Mouse (Mus musculus): Measurements from ENCODE around the gene Faap24. TPM values are rescaled to one million over a fixed set of nuclear protein-coding genes. Genes with fewer than 3 reads are reported as not detected.

Faap24 gene
- 1 to 10 TPM; 7.7 to 8.3 TPM for total RNA-seq (2021)

- intact Hi-C loops (cut with DNase I) = loop anchor here (2.0 to 5.0 kb wide), 2 partner anchors 64 to 79 kb away; partner anchors contain the start of gene Gpatch1
- DNase-seq (ENCODE audit: low spot score in 2 of 2) = peak; percentile 95 to 100
These were observed at the start of gene Faap24, which contains the start of gene Cep89 for GRCm38 (mm10) chr7:35396542-35397168. Faap24 (minus strand) TSS chr7:35396836. Cep89 (plus strand) TSS chr7:35397035.

GRCm38 (mm10) chr7:35435266-35435665 lies 38.6 kb upstream of the Faap24 start:
- no peak for DNase-seq (ENCODE audit: low spot score in 2 of 2)
- intact Hi-C loops (cut with DNase I) = no loop called here

GRCm38 (mm10) chr7:35428146-35428545 lies 31.5 kb upstream of the Faap24 start:
- no peak for DNase-seq (ENCODE audit: low spot score in 2 of 2)

GRCm38 (mm10) chr7:35423071-35423470 lies 26.4 kb upstream of the Faap24 start:
- intact Hi-C loops (cut with DNase I) = loop anchor here (10.0 kb wide), 1 partner anchor 212 kb away; no protein-coding TSS in a partner anchor
- no peak for DNase-seq (ENCODE audit: low spot score in 2 of 2)

More at GRCm38 (mm10) chr7:35428146-35428545, 31.5 kb upstream of the Faap24 start:
- intact Hi-C loops (cut with DNase I) = loop anchor here (5.0 to 10.0 kb wide), 2 partner anchors 74 to 207 kb away; no protein-coding TSS in a partner anchor

- intact Hi-C loops (cut with DNase I) = no loop called here
These were observed 20.0 kb upstream of the Faap24 start for GRCm38 (mm10) chr7:35416654-35416948.

GRCm38 (mm10) chr7:35415801-35416653 lies 19.4 kb upstream of the Faap24 start:
- intact Hi-C loops (cut with DNase I) = no loop called here
- DNase-seq (ENCODE audit: low spot score in 2 of 2) = no peak

More at GRCm38 (mm10) chr7:35416654-35416948, 20.0 kb upstream of the Faap24 start:
- DNase-seq (ENCODE audit: low spot score in 2 of 2) = no peak

- intact Hi-C loops (cut with DNase I) = no loop called here
These were observed 18.6 kb upstream of the Faap24 start for GRCm38 (mm10) chr7:35415226-35415625.

GRCm38 (mm10) chr7:35401169-35401568 lies 4.5 kb upstream of the Faap24 start:
- intact Hi-C loops (cut with DNase I) = no loop called here

More at GRCm38 (mm10) chr7:35415226-35415625, 18.6 kb upstream of the Faap24 start:
- no peak for DNase-seq (ENCODE audit: low spot score in 2 of 2)

GRCm38 (mm10) chr7:35395734-35396456 lies 741 bp downstream of the Faap24 start:
- intact Hi-C loops (cut with DNase I) = loop anchor here (2.0 to 5.0 kb wide), 2 partner anchors 63 to 79 kb away; partner anchors contain the start of gene Gpatch1
- DNase-seq (ENCODE audit: low spot score in 2 of 2) = peak in 1 of 2 experiments; percentile 10

More at GRCm38 (mm10) chr7:35401169-35401568, 4.5 kb upstream of the Faap24 start:
- DNase-seq (ENCODE audit: low spot score in 2 of 2) = no peak

GRCm38 (mm10) chr7:35392935-35393334 lies 3.7 kb downstream of the Faap24 start:
- intact Hi-C loops (cut with DNase I) = no loop called here
- peak; percentile 24 to 30 for DNase-seq (ENCODE audit: low spot score in 2 of 2)

GRCm38 (mm10) chr7:35388694-35389093 lies 7.9 kb downstream of the Faap24 start:
- no peak for DNase-seq (ENCODE audit: low spot score in 2 of 2)
- intact Hi-C loops (cut with DNase I) = no loop called here

GRCm38 (mm10) chr7:35386525-35386952 lies 10.1 kb downstream of the Faap24 start:
- intact Hi-C loops (cut with DNase I) = no loop called here
- DNase-seq (ENCODE audit: low spot score in 2 of 2) = no peak

- intact Hi-C loops (cut with DNase I) = no loop called here
- no peak for DNase-seq (ENCODE audit: low spot score in 2 of 2)
These were observed 13.8 kb downstream of the Faap24 start for GRCm38 (mm10) chr7:35382706-35383353.

GRCm38 (mm10) chr7:35381861-35382260 lies 14.8 kb downstream of the Faap24 start:
- no peak for DNase-seq (ENCODE audit: low spot score in 2 of 2)
- intact Hi-C loops (cut with DNase I) = no loop called here

- no peak for DNase-seq (ENCODE audit: low spot score in 2 of 2)
- intact Hi-C loops (cut with DNase I) = no loop called here
These were observed 16.3 kb downstream of the Faap24 start for GRCm38 (mm10) chr7:35380351-35380750.

- no peak for DNase-seq (ENCODE audit: low spot score in 2 of 2)
- intact Hi-C loops (cut with DNase I) = no loop called here
These were observed 17.0 kb downstream of the Faap24 start for GRCm38 (mm10) chr7:35379492-35380119.

GRCm38 (mm10) chr7:35376623-35377022 lies 20.0 kb downstream of the Faap24 start:
- no peak for DNase-seq (ENCODE audit: low spot score in 2 of 2)
- intact Hi-C loops (cut with DNase I) = no loop called here

- intact Hi-C loops (cut with DNase I) = no loop called here
- DNase-seq (ENCODE audit: low spot score in 2 of 2) = no peak
These were observed 22.4 kb downstream of the Faap24 start for GRCm38 (mm10) chr7:35374265-35374664.

Data from left cerebral cortex, postnatal 25 days (tissue).